15 mouse cellular contexts compared by ENCODE assay signal in genomic region chr15:5811154-5811732, GRCm38 (mm10).
DNase-seq lines count a peak whose midpoint lies in the region; ATAC-seq and TF ChIP-seq lines count a peak whose summit lies in the region.
"Had no signal": no experiment of that assay in that cellular context is flagged by ENCODE, and none has a peak within 500 bp of the region (broad histone marks: within the 10 kb centered on the region; RNA-seq: fewer than 3 reads in every experiment).

No protein-coding gene starts in this region.

- no peaks in the 10 kb centered on the region for H3K27me3 ChIP-seq in kidney, embryonic 16.5 days (ENCODE audit: insufficient read depth, low read length)
- no peaks in the 10 kb centered on the region for H3K27me3 ChIP-seq in Patski
- no peaks in the 10 kb centered on the region for H3K27me3 ChIP-seq in intestine, postnatal 0 days (replicated peaks; ENCODE audit: control insufficient read depth, insufficient read depth, low read length)
- H3K27me3 ChIP-seq: forebrain, embryonic 12.5 days; stomach, embryonic 15.5 days had no signal

- H3K9ac ChIP-seq in kidney, embryonic 16.5 days (replicated peaks; ENCODE audit: low read length), result no peak overlapping the region
- H3K9ac ChIP-seq in intestine, postnatal 0 days (ENCODE audit: low read depth, low read length), result no peak overlapping the region
- H3K9ac ChIP-seq: forebrain, embryonic 12.5 days; stomach, embryonic 15.5 days had no signal

- H3K9me3 ChIP-seq in kidney, embryonic 16.5 days (ENCODE audit: low read length), result no peaks in the 10 kb centered on the region
- no peaks in the 10 kb centered on the region for H3K9me3 ChIP-seq in intestine, postnatal 0 days (ENCODE audit: control insufficient read depth)
- H3K9me3 ChIP-seq: forebrain, embryonic 12.5 days; stomach, embryonic 15.5 days had no signal

- no peaks in the 10 kb centered on the region for H3K36me3 ChIP-seq in kidney, embryonic 16.5 days (ENCODE audit: insufficient read depth, low read length)
- no peaks in the 10 kb centered on the region for H3K36me3 ChIP-seq in intestine, postnatal 0 days (ENCODE audit: control insufficient read depth, insufficient read depth)
- H3K36me3 ChIP-seq: forebrain, embryonic 12.5 days; stomach, embryonic 15.5 days had no signal

- CTCF ChIA-PET in Patski (lab: Charles Lee), result interaction anchor here (1.2 kb wide), 1 partner anchor 10 kb away, joined by 3 read pairs; no protein-coding TSS in a partner anchor

- H3K4me3 ChIP-seq in kidney, embryonic 16.5 days (ENCODE audit: low read length), result no peak overlapping the region
- H3K4me3 ChIP-seq in intestine, postnatal 0 days (ENCODE audit: low read depth, low read length), result no peak overlapping the region
- H3K4me3 ChIP-seq: forebrain, embryonic 12.5 days; stomach, embryonic 15.5 days had no signal

- WGBS in kidney, embryonic 16.5 days, result 72% methylated on average over 9 of the region's 9 CpGs
- WGBS in intestine, postnatal 0 days, result 62% methylated on average over 9 of the region's 9 CpGs

- no peaks in the 10 kb centered on the region for H3K4me1 ChIP-seq in kidney, embryonic 16.5 days (ENCODE audit: insufficient read depth, low read length)
- 0 out of 2 replicates have a peak, but pooled peaks cover 5% of the 10 kb centered on the region for H3K4me1 ChIP-seq in intestine, postnatal 0 days (replicated peaks; ENCODE audit: control insufficient read depth, insufficient read depth, low read length)
- H3K4me1 ChIP-seq: forebrain, embryonic 12.5 days; stomach, embryonic 15.5 days had no signal

- DNase-seq in kidney, adult 11 months, result no peak
- DNase-seq in MN1 (ENCODE audit: low spot score) (peak; percentile 31), Patski (ENCODE audit: low read depth, low spot score) (peak; percentile 19)
- DNase-seq in ovary, postnatal 36 days (ENCODE audit: low spot score), result no peak
- DNase-seq in c-Kit-positive CD71-positive TER-119-positive erythroid progenitor cells, embryonic 14.5 days (ENCODE audit: low spot score), result no peak
- DNase-seq: adrenal gland, postnatal 36 days; cerebellum, adult 11 months; gastrocnemius, postnatal 10 days; heart, postnatal 4 days; kidney, postnatal 10 days; layer of hippocampus, postnatal 36 days had no signal

- no peak overlapping the region for H3K4me2 ChIP-seq in kidney, embryonic 16.5 days (replicated peaks; ENCODE audit: low read depth, low read length)
- no peak overlapping the region for H3K4me2 ChIP-seq in intestine, postnatal 0 days (replicated peaks; ENCODE audit: low read depth)
- H3K4me2 ChIP-seq: forebrain, embryonic 12.5 days; stomach, embryonic 15.5 days had no signal

- ATAC-seq in kidney, embryonic 16.5 days (ENCODE audit: low FRiP score, low TSS enrichment), result peak; percentile 49; the same call in 1 of the 2 replicates
- peak; percentile 71 for ATAC-seq in Patski
- peak; percentile 56 for ATAC-seq in intestine, postnatal 0 days

- in situ Hi-C loops in Patski (cut with MboI; ENCODE audit: low pct_unique_long_range_greater_than_20kb), result no loop called here

- POLR2A ChIA-PET in Patski (lab: Charles Lee), result no interaction called here

- TF ChIP-seq CTCF in Patski (IDR thresholded peaks at IDR 0.05), result no peak
- no peak for TF ChIP-seq CTCF in intestine, postnatal 0 days (IDR thresholded peaks at IDR 0.05; ENCODE audit: low read depth)

- H3K27ac ChIP-seq in kidney, embryonic 16.5 days (ENCODE audit: low read length), result no peak overlapping the region
- H3K27ac ChIP-seq in intestine, postnatal 0 days (ENCODE audit: low read depth, low read length), result no peak overlapping the region
- H3K27ac ChIP-seq: forebrain, embryonic 12.5 days; stomach, embryonic 15.5 days had no signal

Comparison
In these comparisons a context has a peak if more than half of its experiments do, and no peak if none do; other contexts are left out.
1. DNase-seq: peak in MN1 (single experiment) and Patski (single experiment); none in kidney, adult 11 months (single experiment), ovary, postnatal 36 days (single experiment) and c-Kit-positive CD71-positive TER-119-positive erythroid progenitor cells, embryonic 14.5 days (single experiment).
2. Peak in every context shown above with its lines, with median percentiles within 50 percentile points of each other: ATAC-seq.